Mouse (Mus musculus): ENCODE results near the gene Med20. TPM values are rescaled to one million over a fixed set of nuclear protein-coding genes. Genes with fewer than 3 reads are reported as not detected.
"Not testable (repeated sequence)": the region's sequence is repeated elsewhere in the genome, so short reads cannot be mapped to it uniquely, and the experiment has no call there.

Gene Med20
- total RNA-seq, 2 experiments from 2014 or later = 29.2 to 30.3 TPM

DNA sequence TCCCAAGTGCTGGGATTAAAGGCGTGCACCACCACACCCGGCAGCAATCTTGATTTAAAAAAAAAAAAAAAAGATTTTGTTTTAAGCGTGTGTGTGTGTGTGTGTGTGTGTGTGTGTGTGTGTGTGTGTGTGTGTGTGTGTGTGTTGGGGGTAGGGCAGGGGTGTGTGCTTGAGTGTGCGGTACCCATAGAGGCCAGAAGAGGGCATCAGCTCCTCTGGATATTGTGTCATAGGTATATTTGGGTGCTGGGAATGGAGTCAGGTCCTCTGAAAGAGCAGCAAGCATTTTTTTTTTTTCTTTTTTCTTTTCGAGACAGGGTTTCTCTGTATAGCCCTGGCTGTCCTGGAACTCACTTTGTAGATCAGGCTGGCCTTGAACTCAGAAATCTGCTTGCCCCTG lies 13.2 kb downstream of the Med20 start:
- DNase-seq; intact Hi-C loops (cut with DNase I): not testable (repeated sequence)

GRCm38 (mm10) chr17:47625088-47625487 lies 13.7 kb downstream of the Med20 start:
- intact Hi-C loops (cut with DNase I) = no loop called here
- no peak for DNase-seq

DNA sequence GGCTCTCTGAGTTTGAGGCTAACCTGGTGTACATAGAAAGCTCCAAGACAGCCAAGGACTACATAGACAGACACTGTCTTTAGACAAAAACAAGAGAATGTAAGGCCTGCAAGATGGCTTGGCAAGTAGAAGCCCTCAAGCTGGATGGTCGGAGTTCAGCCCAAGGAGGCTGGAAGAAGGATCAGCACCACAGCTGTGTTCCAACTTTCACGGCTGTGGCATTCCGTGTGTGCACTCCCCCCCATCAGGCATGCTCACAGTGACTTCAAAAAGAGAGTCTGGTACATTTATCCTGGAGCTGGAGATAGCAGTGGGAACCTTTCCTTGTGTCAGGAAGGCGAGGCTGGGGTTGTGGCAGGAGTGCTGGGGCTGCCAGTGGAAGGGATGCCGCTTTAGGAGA lies 14.6 kb downstream of the Med20 start:
- intact Hi-C loops (cut with DNase I) = no loop called here
- DNase-seq = no peak

DNA sequence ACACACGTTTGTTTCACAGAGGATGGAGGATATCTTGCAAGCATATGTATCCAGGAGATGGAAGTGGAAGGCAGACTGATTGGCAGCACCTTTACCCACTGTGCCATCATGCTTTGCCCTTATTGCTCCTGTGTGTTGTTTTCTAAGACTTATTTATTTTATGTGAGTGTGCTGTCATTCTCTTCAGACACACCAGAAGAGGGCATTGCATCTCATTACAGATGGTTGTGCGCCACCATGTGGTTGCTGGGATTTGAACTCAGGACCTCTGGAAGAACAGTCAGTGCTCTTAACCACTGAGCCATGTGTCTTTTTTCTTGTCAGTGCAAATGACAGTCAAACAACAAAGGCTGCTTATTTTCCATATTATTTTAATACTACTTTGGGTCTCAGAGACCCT lies 16.4 kb downstream of the Med20 start:
- no peak for DNase-seq
- intact Hi-C loops (cut with DNase I) = no loop called here

GRCm38 (mm10) chr17:47628851-47629676 lies 17.7 kb downstream of the Med20 start:
- intact Hi-C loops (cut with DNase I) = no loop called here
- DNase-seq = peak; percentile 97

GRCm38 (mm10) chr17:47629717-47630677 lies 18.6 kb downstream of the Med20 start:
- peak; percentile 64 for DNase-seq
- intact Hi-C loops (cut with DNase I) = no loop called here

- no peak for DNase-seq
- intact Hi-C loops (cut with DNase I) = no loop called here
These were observed 19.3 kb downstream of the Med20 start, which contains the start of gene Usp49 for GRCm38 (mm10) chr17:47630678-47631065. Usp49 (plus strand) TSS chr17:47630690.

DNA sequence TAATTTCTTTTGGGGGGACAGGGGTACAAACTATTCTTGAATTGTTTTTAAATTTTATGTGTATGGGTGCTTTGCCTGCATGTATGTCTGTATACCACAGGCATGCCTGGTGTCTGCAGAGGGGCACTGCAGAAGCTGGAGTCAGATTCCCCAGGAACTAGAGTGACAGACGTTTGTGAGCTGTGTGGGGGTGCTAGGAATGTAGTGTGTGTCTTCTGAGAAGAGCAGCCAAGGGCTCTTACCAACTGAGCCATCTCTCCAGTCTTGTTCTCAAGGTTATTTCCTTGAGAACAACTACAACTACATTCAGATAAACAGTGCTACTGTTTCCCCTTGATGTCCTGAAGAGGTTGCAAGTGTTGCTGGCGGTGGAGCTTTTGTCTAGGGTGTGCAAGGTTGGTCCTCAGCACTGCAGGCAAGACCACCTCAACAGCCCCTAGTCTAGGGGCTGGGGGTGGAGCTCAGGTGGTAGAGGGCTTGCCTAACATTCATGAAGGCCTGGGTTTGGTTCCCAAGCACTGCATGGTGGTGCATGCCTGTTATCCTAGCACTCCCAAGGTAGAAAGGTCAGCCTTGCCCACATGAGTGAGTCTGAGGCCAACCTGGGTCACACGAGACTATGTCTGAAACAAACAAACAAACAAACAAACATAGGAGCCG lies 20.9 kb downstream of the Med20 start:
- intact Hi-C loops (cut with DNase I) = no loop called here
- no peak for DNase-seq

DNA sequence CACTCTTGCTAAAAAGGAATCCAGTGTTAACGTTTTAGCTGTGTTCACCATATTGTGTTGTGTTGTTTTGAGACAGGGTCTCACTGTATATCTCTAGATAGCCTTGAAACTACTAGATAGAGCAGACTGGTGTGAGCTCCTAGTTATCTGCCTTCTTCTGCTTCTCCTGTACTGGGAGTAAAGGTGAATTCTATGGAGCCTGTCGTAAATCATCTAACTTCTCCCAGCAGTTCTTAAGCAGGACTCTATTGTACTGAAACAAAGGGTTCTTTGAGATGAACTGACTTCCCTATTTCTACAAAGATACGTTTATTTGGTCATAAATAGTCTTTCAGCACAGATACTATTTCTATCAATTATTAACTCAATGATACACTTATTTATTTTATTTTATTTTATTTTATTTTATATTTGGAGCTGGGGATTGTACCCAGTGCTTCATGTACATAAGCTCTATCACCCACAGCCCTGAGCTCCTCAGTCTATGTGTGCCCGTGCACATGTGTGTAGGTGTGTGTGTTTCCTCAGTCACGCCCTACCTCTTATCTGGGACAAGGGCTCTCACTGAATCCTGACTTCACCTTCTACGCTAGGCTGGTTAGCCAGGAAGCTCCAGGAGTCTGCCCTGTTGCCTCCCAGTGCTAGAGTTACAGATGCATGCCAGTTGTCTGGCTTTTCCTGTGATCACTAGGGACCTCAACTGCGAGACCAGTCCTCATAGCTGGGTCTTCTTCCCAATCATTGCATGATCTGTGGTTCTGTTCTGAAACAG lies 22.8 kb downstream of the Med20 start:
- intact Hi-C loops (cut with DNase I) = no loop called here
- no peak for DNase-seq

DNA sequence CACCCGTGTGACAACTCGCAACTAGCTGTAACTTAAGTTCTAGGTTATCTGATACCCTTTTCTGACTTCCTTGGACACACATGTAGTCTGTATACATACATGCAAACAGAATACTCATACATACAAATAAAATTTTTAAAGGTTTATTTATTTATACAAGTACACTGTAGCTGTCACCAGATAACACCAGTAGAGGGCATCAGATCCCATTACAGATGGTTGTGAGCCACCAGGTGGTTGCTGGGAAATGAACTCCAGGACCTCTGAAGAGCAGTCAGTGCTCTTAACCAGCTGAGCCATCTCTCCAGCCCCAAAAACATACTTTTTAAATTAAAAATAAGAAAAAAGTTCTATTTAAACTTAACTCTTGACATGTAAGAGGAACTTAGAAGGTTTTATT lies 31.6 kb downstream of the Med20 start:
- intact Hi-C loops (cut with DNase I) = no loop called here

GRCm38 (mm10) chr17:47646683-47647082 lies 35.3 kb downstream of the Med20 start:
- intact Hi-C loops (cut with DNase I) = no loop called here
- DNase-seq = peak; percentile 59

More for the DNA sequence above, 31.6 kb downstream of the Med20 start:
- no peak for DNase-seq

DNA sequence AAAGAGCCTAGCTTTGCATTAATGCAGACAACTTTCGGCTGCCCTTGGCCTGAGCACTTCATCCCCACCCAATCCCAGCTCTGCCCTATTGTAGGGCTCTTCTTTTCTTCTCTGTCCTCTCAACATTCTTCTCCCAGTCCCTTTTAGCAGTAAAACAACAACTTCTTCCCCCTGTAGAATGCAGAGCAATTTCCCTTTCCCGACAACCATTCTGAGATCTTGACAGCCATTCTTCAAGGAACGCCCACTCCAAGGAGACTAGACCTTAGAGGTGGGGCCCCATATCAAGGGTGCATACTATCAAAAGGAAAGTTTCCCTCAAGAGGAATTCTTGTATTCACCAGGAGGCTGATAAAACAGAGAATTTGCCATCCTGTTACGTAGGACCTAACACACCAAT lies 37.6 kb downstream of the Med20 start:
- no peak for DNase-seq
- intact Hi-C loops (cut with DNase I) = no loop called here

- intact Hi-C loops (cut with DNase I) = no loop called here
- no peak for DNase-seq
These were observed 40.6 kb downstream of the Med20 start for GRCm38 (mm10) chr17:47651953-47652352.

GRCm38 (mm10) chr17:47654346-47654745 lies 43.0 kb downstream of the Med20 start:
- DNase-seq; intact Hi-C loops (cut with DNase I): not testable (repeated sequence)

DNA sequence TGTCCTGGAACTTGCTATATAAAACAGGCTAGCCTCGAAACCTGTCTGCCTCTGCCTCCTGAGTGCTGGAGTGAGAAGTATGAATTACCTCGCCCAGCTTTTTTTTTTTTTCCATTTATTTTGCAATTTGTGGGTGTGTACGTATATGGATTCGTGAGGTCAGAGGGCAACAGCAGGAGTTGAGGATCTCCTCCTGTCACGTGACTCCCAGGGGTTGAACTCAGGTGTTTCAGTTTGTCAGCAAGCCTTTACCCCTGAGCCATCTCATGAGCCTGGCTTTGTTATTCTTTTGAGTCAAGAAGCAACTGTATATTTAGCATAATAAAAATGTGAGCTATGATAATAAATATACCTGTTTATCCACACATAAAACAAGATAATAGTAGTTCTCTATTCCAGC lies 44.3 kb downstream of the Med20 start:
- intact Hi-C loops (cut with DNase I) = no loop called here
- DNase-seq = no peak

GRCm38 (mm10) chr17:47657901-47658300 lies 46.5 kb downstream of the Med20 start:
- intact Hi-C loops (cut with DNase I) = no loop called here

GRCm38 (mm10) chr17:47658741-47659243 lies 47.4 kb downstream of the Med20 start:
- no peak for DNase-seq
- intact Hi-C loops (cut with DNase I) = no loop called here

More at GRCm38 (mm10) chr17:47657901-47658300, 46.5 kb downstream of the Med20 start:
- DNase-seq = no peak

DNA sequence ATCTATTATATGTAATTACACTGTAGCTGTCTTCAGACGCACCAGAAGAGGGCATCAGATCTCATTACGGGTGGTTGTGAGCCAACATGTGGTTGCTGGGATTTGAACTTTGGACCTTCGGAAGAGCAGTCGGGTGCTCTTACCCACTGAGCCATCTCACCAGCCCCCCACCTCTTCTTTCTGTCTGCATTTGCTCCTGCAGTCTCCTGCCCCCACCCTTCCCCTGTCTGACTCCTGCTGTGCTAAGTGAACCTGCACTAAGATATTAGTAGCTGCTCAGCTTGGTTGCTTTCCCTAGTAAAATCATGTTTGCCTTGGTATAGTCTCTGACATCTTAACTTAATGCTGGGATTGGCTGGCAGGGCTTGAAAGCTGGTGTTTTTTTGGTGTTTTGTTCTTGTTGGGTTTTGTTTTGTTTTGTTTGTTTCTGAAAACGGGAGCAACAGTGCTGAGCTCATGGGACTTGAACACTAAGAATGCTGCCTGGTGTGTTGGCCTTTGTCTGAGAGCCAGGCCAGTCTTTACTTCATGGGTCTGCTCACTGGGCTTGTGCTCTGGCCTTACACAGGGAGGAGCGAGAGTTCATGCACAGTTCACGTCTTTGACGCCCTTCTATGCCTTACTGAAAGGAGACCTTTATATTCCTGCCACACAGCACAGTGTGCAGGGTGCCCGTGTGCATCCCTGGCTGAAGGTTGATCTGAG lies 51.8 kb downstream of the Med20 start:
- intact Hi-C loops (cut with DNase I) = no loop called here
- DNase-seq = no peak

GRCm38 (mm10) chr17:47664474-47664873 lies 53.1 kb downstream of the Med20 start:
- intact Hi-C loops (cut with DNase I) = no loop called here
- DNase-seq = no peak
